Mouse (Mus musculus): ENCODE measurements around the gene Gabrb1.

Gene Gabrb1

DNA sequence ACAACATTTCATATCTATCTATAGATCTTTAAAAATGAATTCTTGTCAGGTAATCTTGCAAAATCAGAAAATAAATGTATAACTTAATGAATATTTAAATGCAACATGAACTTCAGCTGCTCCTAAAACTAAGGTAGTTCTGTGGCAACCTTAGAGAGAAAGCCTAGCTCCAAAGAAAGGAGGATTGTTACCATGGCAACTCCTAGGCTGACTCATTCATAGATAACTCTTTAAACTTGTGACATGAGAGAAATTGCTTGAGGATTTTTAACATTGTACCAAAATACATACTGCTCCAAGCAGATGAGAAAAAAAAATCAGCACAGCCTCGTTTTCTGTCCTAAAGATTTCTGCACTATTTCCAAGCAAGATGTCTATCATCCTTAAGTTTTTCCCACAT, 171.1 kb downstream of the Gabrb1 start:
- DNase-seq (ENCODE audit: low spot score in 2 of 2) = peak in 1 of 2 experiments; percentile 60

GRCm38 (mm10) chr5:71830342-71830741, 172.4 kb downstream of the Gabrb1 start:
- DNase-seq (ENCODE audit: low spot score in 2 of 2) = no peak

GRCm38 (mm10) chr5:71842241-71842640, 184.3 kb downstream of the Gabrb1 start:
- DNase-seq (ENCODE audit: low spot score in 2 of 2) = no peak

GRCm38 (mm10) chr5:71898214-71898613, 240.3 kb downstream of the Gabrb1 start:
- peak in 1 of 2 experiments; percentile 30 for DNase-seq (ENCODE audit: low spot score in 2 of 2)

DNA sequence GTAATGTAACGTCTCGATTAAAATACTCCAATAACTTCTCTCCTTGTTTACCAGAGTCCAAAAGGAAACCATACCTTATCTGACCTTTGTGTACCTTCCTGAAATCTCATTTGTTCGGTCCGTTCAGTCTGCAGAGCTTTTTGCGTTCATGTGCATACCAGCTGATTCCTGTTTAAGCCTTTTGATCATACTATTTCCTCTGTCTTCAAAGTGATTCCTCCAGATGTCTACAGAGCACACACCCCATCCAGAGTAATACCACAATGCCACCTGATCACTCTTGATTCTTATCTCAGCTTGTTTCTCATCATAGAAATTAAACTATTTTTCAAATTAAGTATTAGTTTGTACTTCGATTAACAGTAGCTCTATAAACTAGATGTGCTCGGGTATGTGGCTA, 245.5 kb downstream of the Gabrb1 start:
- no peak for DNase-seq (ENCODE audit: low spot score in 2 of 2)

GRCm38 (mm10) chr5:71914028-71914427, 256.1 kb downstream of the Gabrb1 start:
- DNase-seq (ENCODE audit: low spot score in 2 of 2) = no peak

GRCm38 (mm10) chr5:71915711-71916110, 257.8 kb downstream of the Gabrb1 start:
- DNase-seq (ENCODE audit: low spot score in 2 of 2) = peak in 1 of 2 experiments; percentile 23

- DNase-seq (ENCODE audit: low spot score in 2 of 2) = peak; percentile 76 to 89
Observed at GRCm38 (mm10) chr5:71917206-71917605, 259.3 kb downstream of the Gabrb1 start.

GRCm38 (mm10) chr5:71923636-71924035, 265.7 kb downstream of the Gabrb1 start:
- no peak for DNase-seq (ENCODE audit: low spot score in 2 of 2)

DNA sequence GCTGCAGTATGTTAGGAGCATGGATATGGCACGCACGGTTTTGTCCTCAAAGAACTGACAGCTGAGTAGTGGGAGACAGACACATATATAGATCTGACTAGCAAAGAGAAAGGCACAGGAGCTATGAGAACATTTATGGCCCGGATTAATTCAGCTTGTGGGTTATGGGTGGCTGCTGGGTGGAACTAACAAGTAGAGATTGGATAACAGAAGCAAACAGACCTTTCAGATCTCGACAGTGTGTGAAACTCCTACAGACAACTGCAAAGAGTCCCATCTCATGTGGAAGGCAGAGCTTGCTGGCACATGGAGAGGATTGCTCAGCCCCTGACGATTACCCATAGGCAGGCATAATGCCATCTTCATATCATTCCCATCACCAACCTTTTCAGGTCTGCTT, 268.4 kb downstream of the Gabrb1 start:
- peak; percentile 16 to 18 for DNase-seq (ENCODE audit: low spot score in 2 of 2)

GRCm38 (mm10) chr5:71930036-71930435, 272.1 kb downstream of the Gabrb1 start:
- DNase-seq (ENCODE audit: low spot score in 2 of 2) = no peak

DNA sequence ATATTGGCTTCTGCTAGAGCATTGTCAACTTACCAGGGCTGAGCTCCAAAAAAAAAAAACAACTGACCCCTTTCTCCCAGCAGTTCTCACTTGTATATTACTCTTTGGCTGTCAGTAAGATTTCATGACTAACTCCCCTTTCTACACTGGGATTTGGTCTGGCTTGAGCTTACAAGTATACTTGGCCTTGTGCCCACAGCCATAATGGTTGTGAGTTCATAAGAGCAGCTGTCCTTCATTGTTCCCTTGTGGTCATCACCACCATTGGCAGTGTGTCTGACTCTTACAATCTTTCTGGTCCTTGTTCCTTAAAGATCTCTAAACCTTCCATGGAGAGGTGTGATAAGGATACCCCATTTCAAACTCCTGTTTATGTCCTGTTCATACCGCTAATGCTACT, 293.5 kb downstream of the Gabrb1 start:
- no peak for DNase-seq (ENCODE audit: low spot score in 2 of 2)

- no peak for DNase-seq (ENCODE audit: low spot score in 2 of 2)
Observed at GRCm38 (mm10) chr5:71955070-71955685, 297.3 kb downstream of the Gabrb1 start.

DNA sequence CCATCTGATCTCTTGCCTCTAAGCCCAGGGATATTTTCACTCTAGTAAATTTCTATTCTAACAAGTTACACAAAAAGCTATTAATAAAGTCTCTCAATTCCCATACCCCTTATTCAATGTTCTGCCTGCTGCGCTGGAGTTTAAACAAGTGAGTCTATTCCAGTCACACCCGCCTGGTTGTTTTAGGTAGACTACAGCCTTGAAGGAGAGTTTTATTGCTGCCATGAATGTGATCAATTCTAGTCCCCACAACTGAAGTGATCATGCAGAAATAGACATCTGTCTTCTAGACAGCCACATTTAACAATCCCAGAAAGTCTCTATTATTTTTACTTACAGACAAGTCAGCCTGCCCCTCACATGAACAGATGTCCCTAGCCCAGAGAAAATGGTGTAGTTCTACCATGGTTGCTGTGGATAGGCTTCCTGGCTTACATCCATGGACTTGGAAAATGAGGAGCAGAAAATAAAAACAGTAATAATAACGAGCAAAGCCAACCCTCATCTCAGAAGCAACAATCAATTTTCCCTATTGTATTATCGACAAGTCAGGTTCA, 307.0 kb downstream of the Gabrb1 start:
- no peak for DNase-seq (ENCODE audit: low spot score in 2 of 2)

- DNase-seq (ENCODE audit: low spot score in 2 of 2) = no peak
Observed at GRCm38 (mm10) chr5:71965529-71965928, 307.6 kb downstream of the Gabrb1 start.

GRCm38 (mm10) chr5:71970140-71970800, 312.4 kb downstream of the Gabrb1 start:
- DNase-seq (ENCODE audit: low spot score in 2 of 2) = peak; percentile 27 to 69

DNA sequence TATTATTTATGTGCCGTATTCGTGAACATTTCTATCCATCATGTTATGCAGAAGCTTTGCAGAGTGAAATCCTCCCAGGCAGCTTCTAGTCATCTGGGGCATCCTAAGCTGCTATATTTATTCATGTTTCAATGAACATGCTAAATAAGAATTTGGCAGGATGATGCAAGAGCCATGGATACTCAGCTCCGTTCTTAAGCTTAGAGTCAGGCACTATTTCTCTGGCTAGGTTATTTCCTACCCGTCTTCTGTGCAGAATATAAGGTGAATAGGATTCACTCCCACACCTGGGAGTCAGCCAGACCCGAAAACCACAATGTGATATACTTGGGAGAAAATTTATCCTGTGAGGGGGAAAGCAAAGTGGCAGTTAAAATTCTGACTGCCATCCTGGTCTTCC, 314.9 kb downstream of the Gabrb1 start:
- DNase-seq (ENCODE audit: low spot score in 2 of 2) = peak; percentile 23 to 31

GRCm38 (mm10) chr5:71976133-71976532, 318.2 kb downstream of the Gabrb1 start:
- DNase-seq (ENCODE audit: low spot score in 2 of 2) = no peak

DNA sequence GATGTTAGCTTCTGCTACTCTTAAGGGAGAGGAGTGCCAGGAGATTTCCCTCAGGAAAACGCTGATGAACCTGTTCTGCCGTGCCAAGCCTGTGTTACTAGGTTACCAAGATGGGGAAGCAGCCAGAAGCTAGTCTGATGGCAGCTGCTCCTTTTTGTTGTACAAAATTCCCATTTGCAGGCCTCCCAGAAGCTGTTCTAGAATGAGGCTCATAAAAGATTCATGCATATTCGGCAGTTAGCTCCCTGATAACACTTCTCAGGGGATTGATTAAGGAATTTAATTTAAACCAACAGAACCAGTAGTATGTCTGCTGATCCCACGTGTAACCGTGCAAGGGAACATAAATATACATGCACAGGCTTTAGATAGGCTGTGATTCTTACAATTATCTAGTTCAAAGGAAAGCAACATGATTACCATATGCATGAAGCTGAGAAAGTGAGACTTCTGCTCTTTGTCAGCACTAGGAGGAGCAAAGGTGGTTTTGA, 318.7 kb downstream of the Gabrb1 start:
- peak; percentile 46 to 67 for DNase-seq (ENCODE audit: low spot score in 2 of 2)

- no peak for DNase-seq (ENCODE audit: low spot score in 2 of 2)
Observed at GRCm38 (mm10) chr5:71986561-71986960, 328.6 kb downstream of the Gabrb1 start.

DNA sequence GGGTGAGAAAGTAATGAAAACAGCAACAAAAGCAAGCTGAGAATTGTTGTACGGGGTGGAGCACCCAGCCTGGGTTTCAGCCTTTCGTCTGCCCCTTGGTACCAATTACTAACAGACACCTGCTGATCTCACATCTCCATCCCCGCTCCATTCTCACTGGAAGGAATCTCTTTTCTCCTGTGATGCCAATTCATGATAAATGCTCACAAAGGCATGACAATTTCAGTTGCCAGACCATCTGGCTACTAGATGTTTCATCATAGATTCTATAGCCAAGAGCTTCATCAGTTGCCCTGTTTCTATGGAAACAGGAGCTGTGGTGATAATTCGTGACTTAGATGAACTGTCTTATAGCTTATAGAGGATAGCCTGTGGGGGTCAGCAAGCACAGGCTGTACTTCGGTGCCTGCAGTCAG, 329.1 kb downstream of the Gabrb1 start:
- peak; percentile 29 to 45 for DNase-seq (ENCODE audit: low spot score in 2 of 2)

DNA sequence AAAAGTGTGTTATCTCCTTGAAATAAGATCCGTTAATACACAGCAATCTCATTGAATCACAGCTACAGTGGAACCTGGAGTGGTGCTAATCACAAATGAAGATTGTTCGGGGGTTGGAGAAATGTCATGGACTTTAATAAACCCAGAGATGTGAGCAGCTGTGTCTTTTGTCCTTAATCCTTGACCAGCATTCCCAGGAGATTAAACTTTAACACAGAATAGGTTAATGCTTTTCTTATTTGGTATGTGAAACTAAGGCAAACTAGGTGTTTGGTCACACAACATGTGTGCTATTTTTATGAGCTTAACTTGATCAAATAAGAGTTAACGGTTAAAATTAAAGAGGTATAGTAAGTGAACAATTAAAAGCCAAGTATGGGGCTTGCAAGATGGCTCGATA, 341.6 kb downstream of the Gabrb1 start:
- DNase-seq (ENCODE audit: low spot score in 2 of 2) = no peak

GRCm38 (mm10) chr5:72003811-72004435, 346.0 kb downstream of the Gabrb1 start:
- DNase-seq (ENCODE audit: low spot score in 2 of 2) = no peak
